Mouse (Mus musculus): ENCODE results near the gene S1pr1. TPM values are rescaled to one million over a fixed set of nuclear protein-coding genes. Genes with fewer than 3 reads are reported as not detected.

S1pr1 gene
- polyA plus RNA-seq, 1 experiment, result 58.0 TPM

DNA sequence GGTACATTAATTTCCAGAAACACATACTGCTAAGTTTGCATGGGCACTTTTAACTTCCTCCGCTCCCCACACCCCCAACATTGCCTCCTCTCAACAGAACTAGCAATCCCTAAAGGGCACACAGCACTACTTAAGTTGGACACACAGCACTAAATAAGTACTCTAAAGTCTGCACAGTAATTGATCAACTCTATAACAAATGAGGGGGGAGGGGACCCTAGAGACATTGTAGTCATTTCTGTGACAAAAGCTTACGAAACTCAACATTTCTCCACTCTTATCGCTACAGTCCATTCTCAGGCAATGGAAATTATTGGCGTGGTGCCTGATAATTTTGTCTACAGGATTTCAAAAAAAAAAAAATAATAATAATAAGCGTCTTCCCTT, 830 bp downstream of the S1pr1 start:
- H3K4me3 ChIP-seq (ENCODE audit: insufficient read depth, low read length), result peak overlapping the region; percentile 86
- peaks cover 27% of the 10 kb centered on the region for H3K4me1 ChIP-seq (ENCODE audit: control insufficient read depth, insufficient read depth, low read length)
- TF ChIP-seq CTCF (IDR thresholded peaks at IDR 0.05; ENCODE audit: low read depth, low read length) (no peak), POLR2A (IDR thresholded peaks at IDR 0.05; ENCODE audit: borderline replicate concordance, low read depth, low read length) (no peak)
- H3K27ac ChIP-seq (ENCODE audit: insufficient read depth, low read depth, low read length), result peak overlapping the region; percentile 48

DNA sequence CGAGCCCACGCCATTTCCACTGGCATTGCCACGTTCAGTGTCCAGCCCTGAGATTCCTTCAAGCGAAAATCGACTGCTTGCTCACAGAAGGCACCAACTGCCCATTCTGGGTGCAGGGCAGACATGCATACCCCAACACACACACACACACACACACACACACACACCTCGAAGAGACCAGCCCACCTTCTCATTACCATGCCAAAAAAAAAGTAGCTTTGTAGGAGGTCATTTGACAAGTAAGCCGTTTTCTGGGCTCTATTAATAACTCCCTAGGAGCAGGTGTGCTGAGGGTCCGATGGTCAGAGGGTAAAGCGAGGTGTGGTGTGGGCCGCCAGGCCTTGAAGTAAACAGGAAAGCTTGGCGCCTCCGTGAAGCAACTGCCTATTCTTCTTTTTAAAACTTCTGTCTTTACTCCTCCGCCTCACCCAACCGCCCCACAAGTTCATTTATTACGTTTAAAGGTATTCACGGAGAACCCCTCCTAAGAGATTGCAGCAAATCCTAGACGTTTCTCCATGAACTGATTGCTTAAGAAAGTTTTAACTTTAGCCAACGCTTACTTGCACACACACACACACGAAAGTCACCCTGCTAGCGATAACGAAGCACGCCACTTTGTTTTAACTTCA, 1.3 kb downstream of the S1pr1 start:
- Histone ChIP-seq H3K4me1 (ENCODE audit: control insufficient read depth, insufficient read depth, low read length) (peaks cover 27% of the 10 kb centered on the region), H3K4me3 (ENCODE audit: insufficient read depth, low read length) (peak overlapping the region; percentile 86), H3K27ac (ENCODE audit: insufficient read depth, low read depth, low read length) (peak overlapping the region; percentile 48)
- TF ChIP-seq POLR2A (IDR thresholded peaks at IDR 0.05; ENCODE audit: borderline replicate concordance, low read depth, low read length) (no peak), CTCF (IDR thresholded peaks at IDR 0.05; ENCODE audit: low read depth, low read length) (no peak)

DNA sequence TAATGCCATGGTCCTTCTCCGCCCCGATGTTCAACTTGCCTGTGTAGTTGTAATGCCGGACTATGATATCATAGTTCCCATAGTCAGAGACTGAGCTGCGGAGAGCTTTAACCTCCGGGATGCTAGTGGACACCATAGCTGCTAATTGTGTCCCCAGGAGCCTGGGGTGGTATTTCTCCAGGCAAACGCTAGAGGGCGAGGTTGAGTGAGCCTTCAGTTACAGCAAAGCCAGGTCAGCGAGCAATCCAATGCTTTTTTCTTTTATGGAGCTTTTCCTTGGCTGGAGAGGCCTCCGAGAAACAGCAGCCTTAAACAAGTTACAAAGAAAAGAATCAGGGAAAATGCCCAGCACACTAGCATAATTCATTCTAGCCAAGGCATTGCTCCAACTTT, 2.1 kb downstream of the S1pr1 start:
- TF ChIP-seq POLR2A (IDR thresholded peaks at IDR 0.05; ENCODE audit: borderline replicate concordance, low read depth, low read length) (no peak), CTCF (IDR thresholded peaks at IDR 0.05; ENCODE audit: low read depth, low read length) (peak; percentile 80)
- peaks cover 27% of the 10 kb centered on the region for H3K4me1 ChIP-seq (ENCODE audit: control insufficient read depth, insufficient read depth, low read length)
- H3K27ac ChIP-seq (ENCODE audit: insufficient read depth, low read depth, low read length), result peak overlapping the region; percentile 48; the same call in 1 of the 2 replicates
- H3K4me3 ChIP-seq (ENCODE audit: insufficient read depth, low read length), result peak overlapping the region; percentile 86; the same call in 1 of the 2 replicates

DNA sequence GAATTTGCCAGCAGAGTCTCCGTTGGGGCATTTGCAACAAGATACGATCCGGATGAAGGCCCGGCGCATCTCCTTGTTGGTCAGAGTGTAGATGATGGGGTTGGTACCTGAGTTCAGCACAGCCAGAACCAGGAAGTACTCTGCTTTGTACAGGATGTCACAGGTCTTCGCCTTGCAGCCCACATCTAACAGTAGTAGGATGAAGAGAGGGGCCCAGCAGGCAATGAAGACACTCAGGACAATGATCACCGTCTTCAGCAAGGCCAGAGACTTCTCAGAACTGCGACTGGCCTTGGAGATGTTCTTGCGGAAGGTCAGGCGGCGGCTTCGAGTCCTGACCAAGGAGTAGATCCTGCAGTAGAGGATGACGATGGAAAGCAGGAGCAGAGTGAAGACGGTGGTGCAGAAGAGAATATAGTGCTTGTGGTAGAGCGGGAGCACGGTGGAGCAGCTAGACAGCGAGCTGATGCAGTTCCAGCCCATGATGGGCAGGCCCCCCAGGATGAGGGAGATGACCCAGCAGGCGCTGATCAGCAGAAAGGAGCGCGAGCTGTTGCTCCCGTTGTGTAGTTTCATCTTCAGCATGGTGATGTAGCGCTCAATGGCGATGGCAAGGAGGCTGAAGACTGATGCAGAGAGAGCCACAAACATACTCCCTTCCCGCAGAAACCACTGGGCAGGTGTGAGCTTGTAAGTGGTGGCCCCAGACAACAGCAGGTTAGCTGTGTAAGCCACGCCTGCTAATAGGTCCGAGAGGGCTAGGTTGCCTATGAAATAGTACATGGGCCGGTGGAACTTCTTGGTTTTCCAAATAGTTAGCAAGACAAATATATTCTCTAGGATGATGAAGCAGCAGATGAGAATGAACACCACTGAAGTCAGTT, 2.7 kb downstream of the S1pr1 start:
- H3K4me3 ChIP-seq (ENCODE audit: insufficient read depth, low read length), result no peak overlapping the region
- TF ChIP-seq CTCF (IDR thresholded peaks at IDR 0.05; ENCODE audit: low read depth, low read length) (no peak), POLR2A (IDR thresholded peaks at IDR 0.05; ENCODE audit: borderline replicate concordance, low read depth, low read length) (no peak)
- peaks cover 27% of the 10 kb centered on the region for H3K4me1 ChIP-seq (ENCODE audit: control insufficient read depth, insufficient read depth, low read length)
- H3K27ac ChIP-seq (ENCODE audit: insufficient read depth, low read depth, low read length), result no peak overlapping the region

DNA sequence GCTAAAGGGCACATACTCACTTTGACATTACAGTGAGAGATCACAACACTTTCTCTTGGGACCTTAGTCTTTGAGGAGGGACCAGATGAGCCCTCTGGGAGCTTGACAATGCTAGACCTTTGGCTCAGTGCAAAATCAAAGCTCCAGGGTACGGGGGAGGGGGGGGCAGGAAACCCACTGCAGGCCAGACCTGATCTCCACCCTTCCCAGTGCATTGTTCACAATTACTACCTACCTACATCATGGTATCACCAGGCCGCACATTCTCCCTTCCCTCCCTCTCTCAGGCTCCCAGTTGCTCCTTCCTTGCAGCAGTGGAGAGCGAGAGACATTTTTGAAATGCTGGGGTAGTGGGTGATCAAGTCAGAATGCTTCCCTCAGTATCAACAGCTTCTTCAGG, 3.5 kb downstream of the S1pr1 start:
- Histone ChIP-seq H3K27ac (ENCODE audit: insufficient read depth, low read depth, low read length) (no peak overlapping the region), H3K4me1 (ENCODE audit: control insufficient read depth, insufficient read depth, low read length) (peaks cover 27% of the 10 kb centered on the region), H3K4me3 (ENCODE audit: insufficient read depth, low read length) (no peak overlapping the region)

DNA sequence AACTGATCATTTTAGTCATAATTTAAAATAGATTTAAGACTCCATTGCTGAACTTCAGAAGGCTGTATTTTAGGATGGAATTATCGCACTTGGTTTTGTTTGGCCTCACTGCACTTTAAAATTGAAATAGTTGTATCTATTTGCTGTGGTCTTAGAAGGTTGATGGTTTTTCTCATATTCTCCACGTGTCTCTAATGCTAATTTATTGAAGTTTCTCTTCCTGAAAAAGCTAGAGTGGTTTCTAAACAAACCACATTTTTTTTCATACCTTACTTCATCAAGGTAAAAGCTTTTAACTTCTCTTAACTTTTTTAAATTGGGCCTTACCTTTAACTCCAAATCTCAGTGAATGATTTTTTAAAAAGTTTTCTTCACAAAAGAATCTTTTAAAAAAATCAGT, 4.8 kb downstream of the S1pr1 start:
- no peak overlapping the region for H3K27ac ChIP-seq (ENCODE audit: insufficient read depth, low read depth, low read length)
- TF ChIP-seq CTCF (IDR thresholded peaks at IDR 0.05; ENCODE audit: low read depth, low read length) (no peak), POLR2A (IDR thresholded peaks at IDR 0.05; ENCODE audit: borderline replicate concordance, low read depth, low read length) (no peak)
- H3K4me3 ChIP-seq (ENCODE audit: insufficient read depth, low read length), result no peak overlapping the region
- H3K4me1 ChIP-seq (ENCODE audit: control insufficient read depth, insufficient read depth, low read length), result peaks cover 16% of the 10 kb centered on the region

More for the DNA sequence above, 3.5 kb downstream of the S1pr1 start:
- TF ChIP-seq CTCF (IDR thresholded peaks at IDR 0.05; ENCODE audit: low read depth, low read length), result no peak
- no peak for TF ChIP-seq POLR2A (IDR thresholded peaks at IDR 0.05; ENCODE audit: borderline replicate concordance, low read depth, low read length)

DNA sequence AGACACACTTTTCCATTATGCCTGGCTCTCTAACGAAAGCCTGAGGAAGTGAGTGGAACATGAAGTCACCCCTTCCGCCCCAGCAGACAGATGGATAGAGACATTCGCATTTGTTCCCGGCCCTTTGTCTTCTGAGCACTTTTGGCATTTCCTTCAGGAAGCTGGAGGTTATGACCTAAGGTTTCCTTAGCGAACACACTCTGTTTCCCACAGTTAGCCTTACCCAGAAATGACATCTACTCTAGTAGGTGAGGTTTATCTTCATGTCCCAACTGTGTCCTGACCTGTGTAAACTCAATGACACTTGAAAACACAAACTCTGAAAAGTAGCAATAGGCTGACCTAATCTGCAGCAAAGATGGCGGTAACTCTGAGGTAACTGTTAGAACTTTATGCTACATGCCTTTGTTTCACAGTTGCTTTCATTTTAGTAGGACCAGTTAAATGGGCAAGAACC, 5.7 kb downstream of the S1pr1 start:
- Histone ChIP-seq H3K4me3 (ENCODE audit: insufficient read depth, low read length) (no peak overlapping the region), H3K27ac (ENCODE audit: insufficient read depth, low read depth, low read length) (no peak overlapping the region), H3K4me1 (ENCODE audit: control insufficient read depth, insufficient read depth, low read length) (peaks cover 21% of the 10 kb centered on the region)
- TF ChIP-seq CTCF (IDR thresholded peaks at IDR 0.05; ENCODE audit: low read depth, low read length) (no peak), POLR2A (IDR thresholded peaks at IDR 0.05; ENCODE audit: borderline replicate concordance, low read depth, low read length) (no peak)

DNA sequence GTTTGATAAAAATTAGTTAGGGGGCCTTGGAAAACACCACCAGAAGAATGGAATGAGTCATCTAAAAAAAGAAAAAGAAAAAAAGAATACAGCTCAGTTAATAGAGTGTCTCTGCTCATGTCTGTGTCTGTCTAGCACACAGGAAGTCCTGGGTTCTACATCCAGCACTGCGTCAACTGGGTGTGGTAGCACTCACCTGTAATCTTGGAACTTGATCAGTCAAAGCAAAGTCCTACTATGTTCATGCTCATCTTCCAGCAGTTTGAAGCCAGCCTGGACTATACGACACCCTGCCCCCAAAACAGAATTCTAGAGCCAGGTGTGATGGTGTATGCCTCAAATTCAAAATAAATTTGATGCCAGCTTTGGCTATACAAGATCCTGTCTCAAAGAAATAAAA, 8.1 kb downstream of the S1pr1 start:
- H3K4me3 ChIP-seq (ENCODE audit: insufficient read depth, low read length), result no peak overlapping the region
- H3K4me1 ChIP-seq (ENCODE audit: control insufficient read depth, insufficient read depth, low read length), result peaks cover 35% of the 10 kb centered on the region
- H3K27ac ChIP-seq (ENCODE audit: insufficient read depth, low read depth, low read length), result no peak overlapping the region
- TF ChIP-seq CTCF (IDR thresholded peaks at IDR 0.05; ENCODE audit: low read depth, low read length), result no peak
- TF ChIP-seq POLR2A (IDR thresholded peaks at IDR 0.05; ENCODE audit: borderline replicate concordance, low read depth, low read length), result no peak

DNA sequence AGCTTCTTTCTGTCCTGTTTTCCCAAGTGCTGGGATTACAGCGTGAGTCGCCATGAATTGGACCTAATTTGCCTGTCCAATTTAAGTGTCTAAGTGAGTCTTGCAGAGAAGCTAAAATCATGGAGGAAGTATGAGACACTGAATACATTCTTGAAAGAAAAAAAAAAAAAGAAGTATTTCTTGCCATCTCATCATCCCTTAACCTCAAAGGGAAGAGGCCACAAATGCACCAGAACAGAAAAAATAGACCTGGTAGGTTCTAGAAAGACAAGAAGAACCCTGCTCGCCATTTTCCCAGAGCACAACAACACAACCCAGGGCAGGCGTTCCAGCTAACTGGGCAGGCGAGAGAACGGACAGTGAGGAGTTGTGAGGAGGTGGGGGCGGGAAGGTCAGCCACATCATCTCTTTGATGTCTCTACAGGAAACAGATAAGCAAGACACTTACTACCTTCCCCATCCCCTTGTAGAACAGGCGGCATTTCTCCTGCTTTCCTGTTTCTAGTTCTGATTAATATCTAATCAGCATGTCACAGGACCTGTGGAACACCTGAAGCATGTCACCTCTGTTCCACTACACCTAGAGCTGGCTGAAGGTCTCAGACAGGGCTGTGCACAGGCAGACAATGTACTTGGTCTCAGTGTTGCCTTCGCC, 10.5 kb downstream of the S1pr1 start:
- peaks cover 41% of the 10 kb centered on the region for H3K4me1 ChIP-seq (ENCODE audit: control insufficient read depth, insufficient read depth, low read length)
- TF ChIP-seq POLR2A (IDR thresholded peaks at IDR 0.05; ENCODE audit: borderline replicate concordance, low read depth, low read length), result no peak
- no peak for TF ChIP-seq CTCF (IDR thresholded peaks at IDR 0.05; ENCODE audit: low read depth, low read length)
- no peak overlapping the region for H3K4me3 ChIP-seq (ENCODE audit: insufficient read depth, low read length)
- peak overlapping the region; percentile 89 for H3K27ac ChIP-seq (ENCODE audit: insufficient read depth, low read depth, low read length)
